Mouse (Mus musculus) kidney, adult 2 months (tissue): ENCODE data around the gene Tmem53.

Source experiments
- CTCF ChIP-seq: fragments of 200-500 bp; conservative IDR thresholded peaks from 2 replicates; pipeline ENCODE4 v1.5.1; 2011; ENCODE audit warnings: low read depth, mild to moderate bottlenecking, control low read depth, low read length, moderate library complexity, mixed read lengths; ENCODE audit not compliant: insufficient read depth, insufficient read length
- POLR2A ChIP-seq: fragments of 200-500 bp; IDR thresholded peaks from one replicate; pipeline ENCODE4 v1.6.1; 2011; ENCODE audit warnings: low read depth, low read length, control low read depth

DNA sequence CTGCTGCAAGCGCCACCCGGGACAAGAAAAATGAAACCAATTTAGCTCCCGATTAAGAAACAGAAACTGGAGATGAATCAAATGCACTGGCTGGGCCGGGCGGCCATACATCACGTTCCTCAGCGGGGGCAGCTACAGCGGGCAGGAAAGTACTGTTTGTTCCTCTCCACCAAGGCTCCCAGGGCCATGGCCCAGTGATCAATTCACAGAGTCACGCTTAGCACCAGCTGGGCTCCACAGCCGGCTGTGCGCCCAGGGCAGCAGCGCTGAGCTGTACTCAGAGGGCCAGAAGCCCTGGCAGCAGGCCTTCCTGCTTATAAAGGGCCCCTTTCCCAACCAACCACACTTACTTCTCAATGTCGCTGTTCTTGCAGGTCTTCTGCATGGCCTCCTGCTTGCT, 25.3 kb downstream of the Tmem53 start:
- TF ChIP-seq CTCF: no peak
- no peak for TF ChIP-seq POLR2A
